Mouse (Mus musculus) monocyte, adult 5-6 weeks (primary cell): ENCODE data around the gene Acot7. TPM values are rescaled to one million over a fixed set of nuclear protein-coding genes. Genes with fewer than 3 reads are reported as not detected.
"Not testable (repeated sequence)": the region's sequence is repeated elsewhere in the genome, so short reads cannot be mapped to it uniquely, and the experiment has no call there.

ENCODE experiments used
- ATAC-seq: fragments of 153-309, 156-312 bp; replicated peaks from 2 replicates; pipeline ENCODE4 v1.8.0; 2017; ENCODE audit warnings: mild to moderate bottlenecking; ENCODE audit not compliant: low TSS enrichment, insufficient number of reproducible peaks, severe bottlenecking, poor library complexity, low FRiP score
- total RNA-seq: library from RNA; stranded (forward); fragments of 200-1000, 200-491, 200-594 nt; gene quantifications from 3 replicates; pipeline ENCODE4 v1.2.3, GENCODE M21; 2017

The Acot7 gene
- total RNA-seq, 1 experiment from 2014 or later: 30.9 TPM

- no peak for ATAC-seq
Measured at GRCm38 (mm10) chr4:152222513-152222912, 44.6 kb downstream of the Acot7 start.

- ATAC-seq: peak; percentile 67
Measured at GRCm38 (mm10) chr4:152224156-152224555, 46.2 kb downstream of the Acot7 start.

GRCm38 (mm10) chr4:152226901-152227486, 49.1 kb downstream of the Acot7 start:
- ATAC-seq: no peak

GRCm38 (mm10) chr4:152227749-152228527, 50.0 kb downstream of the Acot7 start:
- no peak for ATAC-seq

GRCm38 (mm10) chr4:152230331-152230730, 52.4 kb downstream of the Acot7 start:
- ATAC-seq: not testable (repeated sequence)

GRCm38 (mm10) chr4:152231326-152231725, 53.4 kb downstream of the Acot7 start:
- no peak for ATAC-seq

GRCm38 (mm10) chr4:152232411-152232903, 54.5 kb downstream of the Acot7 start:
- ATAC-seq: no peak

GRCm38 (mm10) chr4:152239974-152240373, 62.0 kb downstream of the Acot7 start:
- no peak for ATAC-seq

- ATAC-seq: no peak
Measured at GRCm38 (mm10) chr4:152243241-152243891, 65.4 kb downstream of the Acot7 start.

GRCm38 (mm10) chr4:152243969-152244368, 66.0 kb downstream of the Acot7 start:
- no peak for ATAC-seq

- ATAC-seq: no peak
Measured at GRCm38 (mm10) chr4:152244545-152245522, 66.9 kb downstream of the Acot7 start.

GRCm38 (mm10) chr4:152246011-152246410, 68.1 kb downstream of the Acot7 start:
- no peak for ATAC-seq

- ATAC-seq: no peak
Measured at GRCm38 (mm10) chr4:152247195-152247594, 69.3 kb downstream of the Acot7 start.

GRCm38 (mm10) chr4:152250615-152251014, 72.7 kb downstream of the Acot7 start:
- ATAC-seq: no peak

GRCm38 (mm10) chr4:152253183-152253759, 75.3 kb downstream of the Acot7 start:
- ATAC-seq: no peak

- ATAC-seq: no peak
Measured at GRCm38 (mm10) chr4:152257070-152257469, 79.1 kb downstream of the Acot7 start.

GRCm38 (mm10) chr4:152260451-152260850, 82.5 kb downstream of the Acot7 start:
- ATAC-seq: no peak

- ATAC-seq: no peak
Measured at GRCm38 (mm10) chr4:152262187-152262586, 84.3 kb downstream of the Acot7 start.
